Mouse (Mus musculus) testis, adult 2 months (tissue): ENCODE results near the gene Cyp2ab1.
A peak's percentile ranks its signal among the peaks of the same experiment; 100 is the strongest.

Source experiments
- CTCF ChIP-seq: fragments of 200-500 bp; IDR thresholded peaks from 2 replicates; pipeline ENCODE4 v1.5.1; 2012; ENCODE audit warnings: low read depth, mild to moderate bottlenecking, inconsistent platforms, low read length, moderate library complexity; ENCODE audit not compliant: control insufficient read depth, insufficient read depth, insufficient replicate concordance
- POLR2A ChIP-seq: fragments of 200-500 bp; IDR thresholded peaks from 2 replicates; pipeline ENCODE4 v1.6.1; 2012; ENCODE audit warnings: low read depth, mild to moderate bottlenecking, inconsistent platforms, low read length, moderate library complexity; ENCODE audit not compliant: control insufficient read depth

DNA sequence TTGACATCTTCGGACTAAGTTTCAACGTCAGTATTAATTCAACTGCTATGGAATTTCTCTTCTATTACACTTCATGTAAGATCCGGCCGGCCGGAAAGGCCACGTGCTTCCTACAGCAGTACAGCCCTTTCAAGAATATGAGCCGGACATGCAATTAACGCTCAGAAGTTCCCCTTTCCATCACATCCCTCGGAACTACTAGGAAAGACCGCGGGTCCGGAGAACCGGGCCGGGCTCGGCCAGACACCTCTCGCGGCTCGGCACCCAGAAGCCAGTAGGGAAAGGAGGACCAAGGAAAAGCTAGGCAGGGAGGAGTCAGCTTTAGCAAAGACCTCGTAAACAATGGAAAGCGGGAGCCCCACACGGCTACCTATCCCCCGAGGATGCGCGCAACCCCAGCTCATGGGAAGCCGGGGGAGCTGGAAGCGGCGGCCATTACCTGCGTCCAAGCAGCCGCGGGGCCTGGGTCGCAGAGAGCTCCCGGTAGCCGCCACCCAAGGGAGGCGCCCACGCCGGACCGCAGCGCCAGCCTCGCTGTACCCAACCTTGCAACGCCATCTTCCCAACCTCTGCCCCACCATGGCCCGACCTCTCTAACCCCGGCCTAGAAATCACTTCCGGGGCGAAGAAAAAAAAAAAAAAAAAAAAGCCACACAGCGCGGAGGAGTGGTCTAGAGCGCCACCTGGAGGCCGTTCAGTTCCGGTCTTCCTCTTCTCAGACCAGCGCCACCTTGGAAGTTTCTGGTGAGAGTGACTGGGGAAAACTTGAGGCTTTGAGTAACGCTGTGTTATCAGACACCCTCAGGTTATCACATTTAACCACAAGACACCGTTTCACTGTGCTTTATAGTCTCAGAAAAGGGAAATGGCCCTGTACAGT is 23.2 kb downstream of the Cyp2ab1 start, which contains the start of gene Parl:
- TF ChIP-seq POLR2A (peak; percentile 72), CTCF (peak; percentile 85)
